9 mouse cellular contexts compared by ENCODE assay signal in genomic region chr7:25317446-25317999, GRCm38 (mm10). TPM values are rescaled to one million over a fixed set of nuclear protein-coding genes. Genes with fewer than 3 reads are reported as not detected.
DNase-seq lines count a peak whose midpoint lies in the region; ATAC-seq and TF ChIP-seq lines count a peak whose summit lies in the region.
"Had no signal": no experiment of that assay in that cellular context is flagged by ENCODE, and none has a peak within 500 bp of the region (broad histone marks: within the 10 kb centered on the region; RNA-seq: fewer than 3 reads in every experiment).

No protein-coding gene starts in this region.

- H3K79me3 ChIP-seq in C2C12 (ENCODE audit: low read depth): peaks cover 15% of the 10 kb centered on the region

- peaks cover 52% of the 10 kb centered on the region for H3K27me3 ChIP-seq in erythroblast, embryonic 14.5 days (ENCODE audit: control insufficient read depth)
- peaks cover 28% of the 10 kb centered on the region for H3K27me3 ChIP-seq in C2C12 (ENCODE audit: control insufficient read depth, insufficient read depth, insufficient read length)
- H3K27me3 ChIP-seq in hindbrain, embryonic 16.5 days (replicated peaks; ENCODE audit: control insufficient read depth, insufficient read depth, low read length): peaks cover 16% of the 10 kb centered on the region

- TF ChIP-seq CTCF in C2C12 (IDR thresholded peaks at IDR 0.05; ENCODE audit: control insufficient read depth, insufficient read depth, insufficient read length): no peak

- peak overlapping the region; percentile 88 for H3K27ac ChIP-seq in hindbrain, embryonic 16.5 days (ENCODE audit: low read depth, low read length)
- no peak overlapping the region for H3K27ac ChIP-seq in macrophage

- peaks cover 25% of the 10 kb centered on the region for H3K4me1 ChIP-seq in erythroblast, embryonic 14.5 days (ENCODE audit: control insufficient read depth)
- peaks cover 26% of the 10 kb centered on the region for H3K4me1 ChIP-seq in hindbrain, embryonic 16.5 days (ENCODE audit: control insufficient read depth, insufficient read depth, low read depth, low read length)

- H3K4me2 ChIP-seq in hindbrain, embryonic 16.5 days (ENCODE audit: low read length): peak overlapping the region; percentile 96

- H3K36me3 ChIP-seq in erythroblast, embryonic 14.5 days (ENCODE audit: control insufficient read depth): no peaks in the 10 kb centered on the region
- no peaks in the 10 kb centered on the region for H3K36me3 ChIP-seq in C2C12 (ENCODE audit: control insufficient read depth, insufficient read depth)
- H3K36me3 ChIP-seq in hindbrain, embryonic 16.5 days (ENCODE audit: control insufficient read depth, insufficient read depth, low read length): no peaks in the 10 kb centered on the region
- H3K36me3 ChIP-seq in macrophage (ENCODE audit: inconsistent target): no peaks in the 10 kb centered on the region

- peak overlapping the region; percentile 84 for H3ac ChIP-seq in C2C12 (ENCODE audit: control insufficient read depth, insufficient read length, low read depth)

- H3K9me3 ChIP-seq in erythroblast, embryonic 14.5 days (ENCODE audit: control insufficient read depth, low read length): peaks cover 6% of the 10 kb centered on the region; the same call in 1 of the 2 replicates
- H3K9me3 ChIP-seq in hindbrain, embryonic 16.5 days (ENCODE audit: control insufficient read depth, low read length): no peaks in the 10 kb centered on the region

- no peak for ATAC-seq in erythroblast, adult 5-6 weeks (replicated peaks; ENCODE audit: low FRiP score, poor library complexity, severe bottlenecking)
- no peak for ATAC-seq in hindbrain, embryonic 16.5 days
- ATAC-seq in granulocyte monocyte progenitor cell, adult 5-6 weeks (replicated peaks; ENCODE audit: poor library complexity, severe bottlenecking): no peak

- peak; percentile 64 to 68 for DNase-seq in cerebellum, postnatal 25 days
- no peak for DNase-seq in T-cell, adult 2 months (ENCODE audit: low spot score)

- peak overlapping the region; percentile 66 for H3K4me3 ChIP-seq in erythroblast, embryonic 14.5 days (replicated peaks)
- H3K4me3 ChIP-seq in C2C12 (ENCODE audit: insufficient read depth, poor library complexity, severe bottlenecking) (peak overlapping the region; percentile 46), macrophage (ENCODE audit: inconsistent target) (peak overlapping the region; percentile 54)
- H3K4me3 ChIP-seq in hindbrain, embryonic 16.5 days (ENCODE audit: low read length): peak overlapping the region; percentile 73

- H3K9ac ChIP-seq in hindbrain, embryonic 16.5 days (ENCODE audit: low read depth, low read length): peak overlapping the region; percentile 89

- WGBS in hindbrain, embryonic 16.5 days: 12% methylated on average over 21 of the region's 21 CpGs
- WGBS in macrophage (ENCODE audit: missing documents): 83% methylated on average over 21 of the region's 21 CpGs

- peaks cover 47% of the 10 kb centered on the region for H3K79me2 ChIP-seq in C2C12 (ENCODE audit: control insufficient read depth, insufficient read depth)
- no peaks in the 10 kb centered on the region for H3K79me2 ChIP-seq in macrophage (ENCODE audit: inconsistent target)

TF ChIP-seq in C2C12, 6 proteins besides CTCF, POLR2A, EP300 and RAD21:
- TF ChIP-seq MYOD1 (IDR thresholded peaks at IDR 0.05; ENCODE audit: control insufficient read depth, insufficient read length, low read depth) (peak; percentile 35), MAX (IDR thresholded peaks at IDR 0.05) (no peak)
TF ChIP-seq in C2C12: peak in this region for 1.

RNA-seq across cellular contexts. Expression of gene Megf8, which starts 0.6 kb away (rescaled TPM):
- polyA plus RNA-seq in erythroblast, embryonic 14.5 days (2012): 0.03 and 0.16 TPM in 2 replicates
- total RNA-seq in erythroblast, adult 5-6 weeks (2015; ENCODE audit: low replicate concordance): 0.19 and 0.42 TPM in 2 replicates
- 0.14 TPM in 1 of 2 replicates, not detected in the other for total RNA-seq in erythroblast, adult 5-6 weeks (2017; ENCODE audit: low replicate concordance)
- polyA plus RNA-seq in C2C12 (2012; fragmentation: generic; extraction: Trizol) (31.9 TPM), macrophage (2018) (5.6 to 10.5 TPM (median 7.3 TPM) in 3 replicates)
- polyA plus RNA-seq in hindbrain, embryonic 16.5 days (2015; fragmentation: Nextera tagmentation; extraction: Ambion mirVana): 23.6 and 23.7 TPM in 2 replicates
- total RNA-seq in macrophage (2018; cell fraction: chromatin; rRNA removed): 10 to 100 TPM in 25 of 26 experiments, 1 to 10 TPM in 1; 9.7 to 77.9 (median 47.1) TPM
- total RNA-seq in macrophage (2018; cell fraction: cytosol; rRNA removed): 10 to 100 TPM in 4 of 26 experiments, 1 to 10 TPM in 22; 2.9 to 11.8 (median 5.9) TPM
- total RNA-seq in macrophage (2018; cell fraction: nucleus; rRNA removed): 10 to 100 TPM; 10.5 to 51.4 (median 29.2) TPM
- 3.1 and 5.0 TPM in 2 replicates for total RNA-seq in granulocyte monocyte progenitor cell, adult 5-6 weeks (2014; fragmentation: Nextera tagmentation)
- total RNA-seq in granulocyte monocyte progenitor cell, adult 5-6 weeks (2017): 3.2 and 4.0 TPM in 2 replicates

RNA-seq across cellular contexts. Expression of gene Tmem145, which starts 11.6 kb away (rescaled TPM):
- polyA plus RNA-seq in erythroblast, embryonic 14.5 days (2012): not detected in 2 replicates
- not detected in 2 replicates for total RNA-seq in erythroblast, adult 5-6 weeks (2015; ENCODE audit: low replicate concordance)
- total RNA-seq in erythroblast, adult 5-6 weeks (2017; ENCODE audit: low replicate concordance): not detected in 2 replicates
- 0.13 TPM for polyA plus RNA-seq in C2C12 (2012; fragmentation: generic; extraction: Trizol)
- 78.7 and 85.0 TPM in 2 replicates for polyA plus RNA-seq in hindbrain, embryonic 16.5 days (2015; fragmentation: Nextera tagmentation; extraction: Ambion mirVana)
- total RNA-seq in macrophage (2018; cell fraction: chromatin; rRNA removed): not detected
- total RNA-seq in macrophage (2018; cell fraction: cytosol; rRNA removed): not detected
- total RNA-seq in macrophage (2018; cell fraction: nucleus; rRNA removed): not detected
- not detected in 3 replicates for polyA plus RNA-seq in macrophage (2018)
- total RNA-seq in granulocyte monocyte progenitor cell, adult 5-6 weeks (2014; fragmentation: Nextera tagmentation): not detected in 2 replicates
- total RNA-seq in granulocyte monocyte progenitor cell, adult 5-6 weeks (2017): not detected in 2 replicates
- total RNA-seq: CH12.LX had no signal

RNA-seq across cellular contexts. Expression of gene Prr19, which starts 16.3 kb away (rescaled TPM):
- polyA plus RNA-seq in erythroblast, embryonic 14.5 days (2012): not detected in 2 replicates
- not detected in 2 replicates for total RNA-seq in erythroblast, adult 5-6 weeks (2015; ENCODE audit: low replicate concordance)
- not detected in 2 replicates for total RNA-seq in erythroblast, adult 5-6 weeks (2017; ENCODE audit: low replicate concordance)
- not detected for polyA plus RNA-seq in C2C12 (2012; fragmentation: generic; extraction: Trizol)
- polyA plus RNA-seq in hindbrain, embryonic 16.5 days (2015; fragmentation: Nextera tagmentation; extraction: Ambion mirVana): 4.7 and 4.8 TPM in 2 replicates
- not detected for total RNA-seq in macrophage (2018; cell fraction: chromatin; rRNA removed)
- not detected for total RNA-seq in macrophage (2018; cell fraction: cytosol; rRNA removed)
- total RNA-seq in macrophage (2018; cell fraction: nucleus; rRNA removed): not detected
- not detected in 3 replicates for polyA plus RNA-seq in macrophage (2018)
- not detected in 2 replicates for total RNA-seq in granulocyte monocyte progenitor cell, adult 5-6 weeks (2014; fragmentation: Nextera tagmentation)
- not detected in 2 replicates for total RNA-seq in granulocyte monocyte progenitor cell, adult 5-6 weeks (2017)
- total RNA-seq: CH12.LX had no signal

RNA-seq across cellular contexts. Expression of gene Pafah1b3, which starts 19.7 kb away (rescaled TPM):
- polyA plus RNA-seq in erythroblast, embryonic 14.5 days (2012): 1.2 TPM in 2 replicates
- 1.9 and 2.9 TPM in 2 replicates for total RNA-seq in erythroblast, adult 5-6 weeks (2015; ENCODE audit: low replicate concordance)
- 0.98 TPM in 1 of 2 replicates, not detected in the other for total RNA-seq in erythroblast, adult 5-6 weeks (2017; ENCODE audit: low replicate concordance)
- polyA plus RNA-seq in C2C12 (2012; fragmentation: generic; extraction: Trizol): 90.8 TPM
- polyA plus RNA-seq in hindbrain, embryonic 16.5 days (2015; fragmentation: Nextera tagmentation; extraction: Ambion mirVana): 566 and 571 TPM in 2 replicates
- total RNA-seq in macrophage (2018; cell fraction: chromatin; rRNA removed): 10 to 100 TPM in 2 of 26 experiments, 1 to 10 TPM in 19, not detected in 5; 1.0 to 11.2 (median 4.6) TPM
- total RNA-seq in macrophage (2018; cell fraction: cytosol; rRNA removed): 10 to 100 TPM in 13 of 26 experiments, 1 to 10 TPM in 13; 5.4 to 18.3 (median 9.4) TPM
- 1 to 10 TPM in 25 of 26 experiments, not detected in 1; 1.3 to 9.4 (median 3.4) TPM for total RNA-seq in macrophage (2018; cell fraction: nucleus; rRNA removed)
- 7.4 to 20.7 TPM (median 14.3 TPM) in 3 replicates for polyA plus RNA-seq in macrophage (2018)
- total RNA-seq in granulocyte monocyte progenitor cell, adult 5-6 weeks (2014; fragmentation: Nextera tagmentation): 17.2 and 41.6 TPM in 2 replicates
- 16.1 and 17.4 TPM in 2 replicates for total RNA-seq in granulocyte monocyte progenitor cell, adult 5-6 weeks (2017)

RNA-seq across cellular contexts. Expression of gene Cic, which starts 50.0 kb away (rescaled TPM):
- polyA plus RNA-seq in erythroblast, embryonic 14.5 days (2012): 47.3 and 55.9 TPM in 2 replicates
- total RNA-seq in erythroblast, adult 5-6 weeks (2015; ENCODE audit: low replicate concordance): 60.2 and 77.4 TPM in 2 replicates
- total RNA-seq in erythroblast, adult 5-6 weeks (2017; ENCODE audit: low replicate concordance): 15.3 and 26.6 TPM in 2 replicates
- polyA plus RNA-seq in C2C12 (2012; fragmentation: generic; extraction: Trizol) (79.5 TPM), macrophage (2018) (88.9 to 139 TPM (median 118 TPM) in 3 replicates)
- polyA plus RNA-seq in hindbrain, embryonic 16.5 days (2015; fragmentation: Nextera tagmentation; extraction: Ambion mirVana): 31.0 and 36.4 TPM in 2 replicates
- 100 to 1,000 TPM in 24 of 26 experiments, 10 to 100 TPM in 2; 63.5 to 495 (median 311) TPM for total RNA-seq in macrophage (2018; cell fraction: chromatin; rRNA removed)
- 100 to 1,000 TPM; 146 to 312 (median 230) TPM for total RNA-seq in macrophage (2018; cell fraction: cytosol; rRNA removed)
- 100 to 1,000 TPM; 124 to 500 (median 278) TPM for total RNA-seq in macrophage (2018; cell fraction: nucleus; rRNA removed)
- total RNA-seq in granulocyte monocyte progenitor cell, adult 5-6 weeks (2014; fragmentation: Nextera tagmentation): 130 and 136 TPM in 2 replicates
- 25.1 and 31.3 TPM in 2 replicates for total RNA-seq in granulocyte monocyte progenitor cell, adult 5-6 weeks (2017)

Comparison
In these comparisons a context has a peak if more than half of its experiments do, and no peak if none do; other contexts are left out.
1. RNA of gene Tmem145, which starts 11.6 kb away (polyA plus RNA-seq): 78.7 to 85.0 TPM in hindbrain, embryonic 16.5 days; 0.13 TPM in C2C12 (single experiment), not detected in erythroblast, embryonic 14.5 days and not detected in macrophage; every median in the first group is over 10 times any median in the second.
2. Peak in every context shown above with its lines, with median percentiles within 50 percentile points of each other: H3K4me3 ChIP-seq.